ENCODE assay signal across 8 mouse cellular contexts in the genomic region with DNA sequence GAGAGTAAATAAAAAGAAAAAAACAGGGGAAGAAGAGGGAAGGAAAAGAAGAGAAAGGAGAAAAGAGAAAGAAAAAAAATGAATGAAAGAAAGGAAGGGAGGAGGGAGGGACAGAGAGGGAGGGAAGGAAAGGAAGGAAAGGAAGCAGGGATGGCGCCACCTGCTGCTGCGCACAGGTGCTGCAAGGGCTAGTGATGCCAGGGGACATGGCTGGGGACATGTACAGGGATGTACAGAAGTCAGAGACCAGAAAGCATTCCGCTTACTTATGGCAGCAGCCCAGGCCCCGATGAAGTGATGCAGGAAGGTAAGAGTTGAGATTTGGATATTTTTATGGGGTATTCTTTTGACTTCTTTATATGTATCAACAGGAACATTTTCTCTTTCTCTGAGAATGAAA. TPM values are rescaled to one million over a fixed set of nuclear protein-coding genes. Genes with fewer than 3 reads are reported as not detected.
DNase-seq lines count a peak whose midpoint lies in the region; ATAC-seq and TF ChIP-seq lines count a peak whose summit lies in the region.
"Had no signal": no experiment of that assay in that cellular context is flagged by ENCODE, and none has a peak within 500 bp of the region (broad histone marks: within the 10 kb centered on the region; RNA-seq: fewer than 3 reads in every experiment).

No protein-coding gene starts in this region.

- no peak overlapping the region for H3K9ac ChIP-seq in kidney, postnatal 0 days (ENCODE audit: low read depth, low read length)
- H3K9ac ChIP-seq in kidney, embryonic 14.5 days (ENCODE audit: low read depth, low read length) = no peak overlapping the region
- H3K9ac ChIP-seq: heart, embryonic 13.5 days had no signal

- no peaks in the 10 kb centered on the region for H3K27me3 ChIP-seq in kidney, postnatal 0 days (ENCODE audit: insufficient read depth, low read length)
- H3K27me3 ChIP-seq in kidney, embryonic 14.5 days (ENCODE audit: control insufficient read depth, insufficient read depth, low read length) = no peaks in the 10 kb centered on the region
- H3K27me3 ChIP-seq: heart, embryonic 13.5 days had no signal

- WGBS in kidney, postnatal 0 days = 74% methylated on average over 4 of the region's 4 CpGs
- WGBS in kidney, embryonic 14.5 days = 74% methylated on average over 4 of the region's 4 CpGs

- no peaks in the 10 kb centered on the region for H3K9me3 ChIP-seq in kidney, postnatal 0 days (replicated peaks; ENCODE audit: low read length)
- H3K9me3 ChIP-seq in kidney, embryonic 14.5 days (ENCODE audit: control insufficient read depth, low read length) = no peaks in the 10 kb centered on the region
- H3K9me3 ChIP-seq: heart, embryonic 13.5 days had no signal

- no peak for ATAC-seq in kidney, postnatal 0 days (replicated peaks; ENCODE audit: low FRiP score, low read depth)
- no peak for ATAC-seq in kidney, embryonic 14.5 days (ENCODE audit: low FRiP score, low TSS enrichment)

- DNase-seq in kidney, postnatal 0 days (ENCODE audit: low spot score) = no peak
- peak; percentile 15 for DNase-seq in NIH3T3 (ENCODE audit: low read depth)
- DNase-seq in c-Kit-positive CD71-positive TER-119-positive erythroid progenitor cells, embryonic 14.5 days (ENCODE audit: low spot score) = peak; percentile 23
- DNase-seq in lung, postnatal 10 days = peak; percentile 21
- DNase-seq in frontal cortex, postnatal 25 days (ENCODE audit: low spot score in 2 of 2) = no peak
- no peak for DNase-seq in ovary, postnatal 14 days (ENCODE audit: low spot score)

- H3K4me2 ChIP-seq in kidney, postnatal 0 days (ENCODE audit: low read length) = no peak overlapping the region
- H3K4me2 ChIP-seq in kidney, embryonic 14.5 days (replicated peaks; ENCODE audit: low read depth, low read length) = no peak overlapping the region
- H3K4me2 ChIP-seq: heart, embryonic 13.5 days had no signal

- H3K27ac ChIP-seq in kidney, postnatal 0 days = no peak overlapping the region
- no peak overlapping the region for H3K27ac ChIP-seq in kidney, embryonic 14.5 days (ENCODE audit: low read depth, low read length)
- H3K27ac ChIP-seq: heart, embryonic 13.5 days had no signal

- no peak overlapping the region for H3K4me3 ChIP-seq in kidney, postnatal 0 days (replicated peaks; ENCODE audit: low read depth, low read length)
- no peak overlapping the region for H3K4me3 ChIP-seq in kidney, embryonic 14.5 days (ENCODE audit: low read length)
- H3K4me3 ChIP-seq: heart, embryonic 13.5 days had no signal

- TF ChIP-seq CTCF in kidney, postnatal 0 days (IDR thresholded peaks at IDR 0.05; ENCODE audit: low read depth) = peak; percentile 57; the same call in 1 of the 2 replicates

- no peaks in the 10 kb centered on the region for H3K36me3 ChIP-seq in kidney, postnatal 0 days (ENCODE audit: insufficient read depth, low read length)
- H3K36me3 ChIP-seq in kidney, embryonic 14.5 days (ENCODE audit: control insufficient read depth, insufficient read depth, low read length) = peaks cover 3% of the 10 kb centered on the region; the same call in 1 of the 2 replicates

- H3K4me1 ChIP-seq in kidney, postnatal 0 days (replicated peaks; ENCODE audit: insufficient read depth, low read length) = no peaks in the 10 kb centered on the region
- no peaks in the 10 kb centered on the region for H3K4me1 ChIP-seq in kidney, embryonic 14.5 days (ENCODE audit: control insufficient read depth, insufficient read depth, low read length)
- H3K4me1 ChIP-seq: heart, embryonic 13.5 days had no signal

RNA-seq across cellular contexts. Expression of gene Mthfd2l, which starts 33.4 kb away (rescaled TPM):
- polyA plus RNA-seq in kidney, postnatal 0 days (2015; fragmentation: Nextera tagmentation; extraction: Ambion mirVana) = 74.1 and 90.5 TPM in 2 replicates
- polyA plus RNA-seq in kidney, embryonic 14.5 days (2014; fragmentation: Nextera tagmentation; extraction: Ambion mirVana) = 59.5 and 72.7 TPM in 2 replicates

Comparison
In these comparisons a context has a peak if more than half of its experiments do, and no peak if none do; other contexts are left out.
1. DNase-seq: peak in NIH3T3 (single experiment), c-Kit-positive CD71-positive TER-119-positive erythroid progenitor cells, embryonic 14.5 days (single experiment) and lung, postnatal 10 days (single experiment); none in kidney, postnatal 0 days (single experiment), frontal cortex, postnatal 25 days (0 of 2) and ovary, postnatal 14 days (single experiment).